Mouse (Mus musculus) liver, embryonic 14.5 days (tissue): ENCODE results near the gene Gm9495. TPM values are rescaled to one million over a fixed set of nuclear protein-coding genes. Genes with fewer than 3 reads are reported as not detected.
A peak's percentile ranks its signal among the peaks of the same experiment; 100 is the strongest.

Experiments used
- ATAC-seq: fragments of 200-750 bp; cut with Nextera tagmentation; 2 replicates; pipeline ENCODE4 v1.8.0; 2017; ENCODE audit warnings: moderate number of reproducible peaks, mild to moderate bottlenecking, moderate library complexity; ENCODE audit not compliant: insufficient read depth
- DNase-seq, 3 experiments: peaks; one replicate each; pipeline ENCODE4 v3.0.0-alpha.2; 2012 to 2013; ENCODE audit warnings: low read depth in 3 of 3, low spot score in 3 of 3
- H3K27ac ChIP-seq: fragments of 300-500 bp; sonication (generic); 2 replicates; pipeline ENCODE4 v1.5.1; 2014; ENCODE audit warnings: moderate library complexity, mild to moderate bottlenecking, control low read depth, inconsistent platforms
- H3K27me3 ChIP-seq: fragments of 300-500 bp; sonication (generic); 2 replicates; pipeline ENCODE4 v1.6.1; 2014; ENCODE audit warnings: mild to moderate bottlenecking, low read length, moderate library complexity; ENCODE audit not compliant: control insufficient read depth, insufficient read depth
- H3K36me3 ChIP-seq: fragments of 300-500 bp; sonication (generic); replicated peaks from 2 replicates; pipeline ENCODE4 v1.6.1; 2014; ENCODE audit warnings: low read depth; ENCODE audit not compliant: control insufficient read depth, insufficient read depth
- H3K4me1 ChIP-seq, 2 experiments: fragments of 200-500 bp in 1 of 2; fragments of 300-500 bp in 1 of 2; sonication (generic) in 1 of 2; replicated peaks; 2 replicates each; pipeline ENCODE4 v1.6.1; 2012 to 2014; ENCODE audit warnings: antibody characterized with exemption in 1 of 2, inconsistent platforms in 1 of 2, low read length in 1 of 2; ENCODE audit not compliant: control insufficient read depth in 2 of 2, insufficient read depth in 2 of 2
- H3K4me2 ChIP-seq: fragments of 300-500 bp; sonication (generic); 2 replicates; pipeline ENCODE4 v1.6.1; 2014; ENCODE audit warnings: low read depth, mild to moderate bottlenecking, control low read depth, moderate library complexity
- H3K4me3 ChIP-seq, 2 experiments: fragments of 200-500 bp in 1 of 2; fragments of 300-500 bp in 1 of 2; sonication (generic) in 1 of 2; 2 replicates each; pipeline ENCODE4 v1.5.1; 2012 to 2014; ENCODE audit warnings: low read depth in 2 of 2, low read length in 2 of 2, mild to moderate bottlenecking in 2 of 2, control low read depth in 1 of 2, inconsistent platforms in 1 of 2, moderate library complexity in 1 of 2; ENCODE audit not compliant: insufficient read depth in 1 of 2
- H3K9ac ChIP-seq: fragments of 300-500 bp; sonication (generic); replicated peaks from 2 replicates; pipeline ENCODE4 v1.6.1; 2014; ENCODE audit warnings: mild to moderate bottlenecking, control low read depth, moderate library complexity
- H3K9me3 ChIP-seq: fragments of 300-500 bp; sonication (generic); 2 replicates; pipeline ENCODE4 v1.6.1; 2016; ENCODE audit warnings: low read length, mixed read lengths; ENCODE audit not compliant: control insufficient read depth
- CTCF ChIP-seq: IDR thresholded peaks from 2 replicates; pipeline ENCODE4 v1.5.1; 2016; ENCODE audit warnings: antibody characterized with exemption, low read depth, control low read depth
- EP300 ChIP-seq: IDR thresholded peaks from 2 replicates; pipeline ENCODE4 v1.6.1; 2016; ENCODE audit warnings: antibody characterized with exemption, low read depth
- WGBS: fragments of 180-500 bp; shearing (Covaris S2); extraction: QIAGEN DNeasy Blood & Tissue Kit; methylation state at CpG from one replicate; pipeline ENCODE4 v1.1.7; 2014; ENCODE audit not compliant: insufficient replicate concordance; 5-methylcytosine and 5-hydroxymethylcytosine counted together
- polyA plus RNA-seq, 2 experiments: library from polyadenylated mRNA; depleted of rRNA in 1 of 2; stranded (reverse) in 1 of 2; unstranded in 1 of 2; fragments of >200 nt; fragmentation: Nextera tagmentation in 1 of 2; extraction: Ambion mirVana in 1 of 2; gene quantifications; 2 replicates each; pipeline versions ENCODE4 v1.2.1 to v1.2.3; 2012 to 2014

Gm9495 gene
- polyA plus RNA-seq, 2 experiments = not detected

- Histone ChIP-seq H3K36me3 (no peaks in the 10 kb centered on the region), H3K27ac (no peak overlapping the region), H3K4me3 (peak overlapping the region in 1 of 2 experiments; percentile 36; a peak in 2 of 4 replicates), H3K9ac (no peak overlapping the region), H3K9me3 (no peaks in the 10 kb centered on the region), H3K4me2 (peak overlapping the region; percentile 38), H3K27me3 (no peaks in the 10 kb centered on the region), H3K4me1 (peaks cover 0 to 4% of the 10 kb centered on the region in 2 experiments; a peak in 2 of 4 replicates)
- no peak for ATAC-seq
- TF ChIP-seq CTCF (no peak), EP300 (no peak)
- 52% methylated on average over 4 of the region's 4 CpGs for WGBS
- DNase-seq = no peak
These were observed 53.4 kb downstream of the Gm9495 start for GRCm38 (mm10) chr8:69399956-69400443.

DNA sequence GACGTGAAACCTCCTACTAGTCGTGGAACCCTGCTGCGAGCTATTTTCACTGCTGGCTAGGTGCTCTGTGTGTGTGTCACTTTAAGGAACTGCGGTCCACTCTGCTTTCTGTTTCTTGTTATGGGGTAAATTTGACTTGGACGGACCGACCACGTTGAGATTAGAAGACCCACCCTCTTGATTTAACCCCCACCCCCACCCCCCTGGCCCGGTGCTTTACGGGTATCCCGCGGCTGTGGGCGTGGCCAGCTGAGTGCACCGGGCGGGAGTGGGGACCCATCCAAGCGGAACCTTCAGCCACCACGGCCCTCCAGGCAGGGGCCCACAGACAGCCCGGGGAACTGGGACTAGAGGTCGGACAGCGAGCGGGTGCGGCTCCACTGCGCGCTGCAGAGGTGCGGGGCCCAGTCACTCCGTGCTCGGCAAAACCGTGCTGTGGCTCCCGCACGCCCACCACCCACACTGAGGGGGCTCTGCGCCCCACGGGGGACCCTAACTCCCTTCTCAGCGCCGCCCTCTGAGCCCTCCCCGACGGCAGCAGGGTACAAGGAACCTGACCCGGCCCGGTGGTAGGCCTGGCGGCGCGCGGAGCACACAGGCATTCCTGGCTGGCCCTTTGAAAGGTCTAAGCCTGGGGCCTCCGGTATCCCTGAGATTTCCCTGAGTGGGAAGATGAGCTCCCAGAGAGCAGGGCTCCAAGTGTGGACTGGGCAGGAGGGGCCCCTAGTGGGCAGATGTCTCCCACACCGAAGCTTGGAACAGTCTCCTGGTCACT is 54.0 kb downstream of the Gm9495 start:
- no peaks in the 10 kb centered on the region for H3K9me3 ChIP-seq
- H3K9ac ChIP-seq = no peak overlapping the region
- peaks cover 0 to 4% of the 10 kb centered on the region in 2 experiments; a peak in 2 of 4 replicates for H3K4me1 ChIP-seq
- no peak for TF ChIP-seq EP300
- TF ChIP-seq CTCF = no peak
- no peaks in the 10 kb centered on the region for H3K36me3 ChIP-seq
- no peak for DNase-seq
- peak; percentile 32; the same call in 1 of the 2 replicates for ATAC-seq
- WGBS = 12% methylated on average over 43 of the region's 43 CpGs
- no peak overlapping the region for H3K27ac ChIP-seq
- peak overlapping the region; percentile 38 for H3K4me2 ChIP-seq
- H3K27me3 ChIP-seq = no peaks in the 10 kb centered on the region
- peak overlapping the region; percentile 18 to 36 for H3K4me3 ChIP-seq

DNA sequence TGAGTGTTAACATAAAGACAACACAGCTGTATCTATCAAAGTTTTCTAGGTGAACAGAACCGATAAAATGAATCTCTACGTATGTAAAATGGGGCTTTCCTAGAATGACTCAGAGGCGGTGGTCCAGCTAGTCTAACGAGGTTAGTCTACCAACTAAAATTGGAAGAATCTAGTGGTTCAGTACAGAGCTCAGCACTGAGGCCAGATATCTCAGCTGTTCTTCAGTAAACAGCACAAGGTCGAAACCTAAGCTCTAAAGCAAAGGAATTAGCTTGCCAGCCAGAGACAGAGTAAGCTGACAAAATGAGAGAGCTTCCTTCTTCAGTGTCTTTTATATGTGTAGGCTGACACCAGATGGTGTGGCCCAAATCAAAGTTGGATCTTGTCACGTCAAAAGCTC is 57.2 kb downstream of the Gm9495 start:
- ATAC-seq (no peak), DNase-seq (no peak)
- no peak overlapping the region for H3K27ac ChIP-seq
- H3K9me3 ChIP-seq = no peaks in the 10 kb centered on the region
- TF ChIP-seq CTCF (no peak), EP300 (no peak)
- H3K9ac ChIP-seq = no peak overlapping the region
- H3K4me3 ChIP-seq = no peak overlapping the region
- no peaks in the 10 kb centered on the region for H3K36me3 ChIP-seq
- no peak overlapping the region for H3K4me2 ChIP-seq
- WGBS = 52% methylated on average over 6 of the region's 6 CpGs
- no peaks in the 10 kb centered on the region for H3K27me3 ChIP-seq
- peaks cover 0 to 6% of the 10 kb centered on the region in 2 experiments; a peak in 2 of 4 replicates for H3K4me1 ChIP-seq

DNA sequence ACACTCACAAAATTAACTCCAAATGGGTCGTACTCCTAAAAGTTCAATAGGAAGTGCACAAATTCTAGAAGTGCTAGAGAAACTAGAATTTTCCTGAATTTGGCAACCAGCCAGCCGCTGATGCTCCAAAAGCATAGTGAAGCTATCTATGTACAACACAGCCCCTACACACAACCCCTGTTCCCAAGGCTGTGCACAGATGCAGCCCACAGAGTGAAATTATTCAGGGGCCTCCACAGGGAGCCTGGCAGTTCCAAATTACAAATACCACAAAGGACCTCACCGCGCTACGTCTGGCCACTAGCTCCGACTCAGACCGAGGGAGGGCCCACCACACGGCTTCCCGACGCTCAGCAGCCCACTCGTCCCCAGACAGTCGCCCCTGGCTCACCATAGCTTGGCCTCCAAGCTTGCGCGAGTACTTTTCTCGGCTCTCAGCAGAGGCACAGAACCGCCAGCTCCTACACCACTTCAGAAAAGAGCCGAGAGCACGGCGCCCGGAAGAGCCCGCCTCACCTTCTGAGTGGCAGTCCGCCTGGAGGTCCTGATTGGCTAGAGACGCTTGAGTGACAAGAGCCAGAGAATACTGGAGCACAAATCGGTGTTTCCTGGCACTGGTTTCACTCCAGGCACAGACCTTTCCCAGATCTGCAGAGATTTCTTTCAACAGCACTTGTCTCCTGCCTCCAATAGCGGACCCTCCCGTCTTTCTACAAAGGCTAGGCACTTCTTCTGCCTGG is 58.1 kb downstream of the Gm9495 start:
- Histone ChIP-seq H3K4me2 (peak overlapping the region; percentile 64), H3K27me3 (no peaks in the 10 kb centered on the region), H3K4me3 (peak overlapping the region; percentile 62 to 98), H3K4me1 (peaks cover 0 to 6% of the 10 kb centered on the region in 2 experiments; a peak in 2 of 4 replicates), H3K36me3 (no peaks in the 10 kb centered on the region), H3K9me3 (no peaks in the 10 kb centered on the region), H3K9ac (peak overlapping the region; percentile 67), H3K27ac (no peak overlapping the region)
- ATAC-seq = peak; percentile 85
- peak; percentile 59 to 63 (median 63) for DNase-seq
- TF ChIP-seq EP300 (no peak), CTCF (no peak)
- 1% methylated on average over 26 of the region's 26 CpGs for WGBS

DNA sequence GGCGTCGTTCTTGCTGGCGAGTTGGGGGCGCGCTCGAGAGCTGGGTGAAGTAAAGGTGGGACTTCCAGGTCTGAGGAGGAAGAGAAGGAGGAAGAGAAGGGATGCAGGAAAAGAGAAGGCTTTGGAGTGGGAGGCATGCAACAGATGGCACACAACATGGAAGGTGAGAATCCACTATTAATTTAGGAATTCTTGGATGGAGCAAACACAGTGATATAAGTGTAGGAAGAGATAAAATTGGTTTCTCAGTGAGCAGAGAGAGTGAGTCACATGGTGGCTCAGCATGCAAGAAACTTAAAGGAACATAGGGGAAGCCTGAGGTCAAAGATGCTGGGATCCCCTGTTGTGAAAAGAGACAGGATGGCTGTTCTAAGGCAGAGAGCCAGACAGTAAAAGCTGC is 69.0 kb downstream of the Gm9495 start:
- Histone ChIP-seq H3K36me3 (no peaks in the 10 kb centered on the region), H3K4me1 (no peaks in the 10 kb centered on the region), H3K27ac (no peak overlapping the region), H3K4me2 (no peak overlapping the region), H3K9me3 (no peaks in the 10 kb centered on the region; the same call in 1 of the 2 replicates), H3K4me3 (no peak overlapping the region), H3K27me3 (no peaks in the 10 kb centered on the region), H3K9ac (no peak overlapping the region)
- ATAC-seq (no peak), DNase-seq (no peak)
- 88% methylated on average over 6 of the region's 6 CpGs for WGBS
- no peak for TF ChIP-seq CTCF
- TF ChIP-seq EP300 = no peak

Other genes starting within 250 kb of the Gm9495 start
- 2.5 and 5.2 TPM in 2 replicates for gene Zfp930, start 244.5 kb downstream of the Gm9495 start, polyA plus RNA-seq (2012; rRNA removed)
- 11.3 and 13.8 TPM in 2 replicates for gene Zfp930, start 244.5 kb downstream of the Gm9495 start, polyA plus RNA-seq (2014; fragmentation: Nextera tagmentation; extraction: Ambion mirVana)
- gene D130040H23Rik, start 182.5 kb downstream of the Gm9495 start, polyA plus RNA-seq (2012; rRNA removed) = 0.22 and 0.57 TPM in 2 replicates
- 0.56 and 0.75 TPM in 2 replicates for gene D130040H23Rik, start 182.5 kb downstream of the Gm9495 start, polyA plus RNA-seq (2014; fragmentation: Nextera tagmentation; extraction: Ambion mirVana)
- not detected in 2 replicates for gene Gm7697, start 69.4 kb upstream of the Gm9495 start, polyA plus RNA-seq (2012; rRNA removed)
- gene Gm7697, start 69.4 kb upstream of the Gm9495 start, polyA plus RNA-seq (2014; fragmentation: Nextera tagmentation; extraction: Ambion mirVana) = not detected in 2 replicates
- gene Zfp868, start 172.0 kb upstream of the Gm9495 start, polyA plus RNA-seq (2012; rRNA removed) = 3.4 and 4.1 TPM in 2 replicates
- 5.1 and 5.9 TPM in 2 replicates for gene Zfp868, start 172.0 kb upstream of the Gm9495 start, polyA plus RNA-seq (2014; fragmentation: Nextera tagmentation; extraction: Ambion mirVana)
- gene Zfp964, start 200.9 kb upstream of the Gm9495 start, polyA plus RNA-seq (2012; rRNA removed) = 0.30 and 0.32 TPM in 2 replicates
- 0.15 and 0.35 TPM in 2 replicates for gene Zfp964, start 200.9 kb upstream of the Gm9495 start, polyA plus RNA-seq (2014; fragmentation: Nextera tagmentation; extraction: Ambion mirVana)